Mouse (Mus musculus) embryonic fibroblast, embryonic 13.5 days (primary cell): Measurements from ENCODE around the gene Phldb1.

ENCODE experiments used
- CTCF ChIP-seq: IDR thresholded peaks from 2 replicates; pipeline ENCODE4 v1.5.1; 2011; ENCODE audit warnings: mild to moderate bottlenecking, control low read depth, low read length, moderate library complexity, borderline replicate concordance; ENCODE audit not compliant: insufficient read depth
- POLR2A ChIP-seq: IDR thresholded peaks from 2 replicates; pipeline ENCODE4 v1.6.1; 2011; ENCODE audit warnings: low read depth, mild to moderate bottlenecking, control low read depth, low read length, moderate library complexity

DNA sequence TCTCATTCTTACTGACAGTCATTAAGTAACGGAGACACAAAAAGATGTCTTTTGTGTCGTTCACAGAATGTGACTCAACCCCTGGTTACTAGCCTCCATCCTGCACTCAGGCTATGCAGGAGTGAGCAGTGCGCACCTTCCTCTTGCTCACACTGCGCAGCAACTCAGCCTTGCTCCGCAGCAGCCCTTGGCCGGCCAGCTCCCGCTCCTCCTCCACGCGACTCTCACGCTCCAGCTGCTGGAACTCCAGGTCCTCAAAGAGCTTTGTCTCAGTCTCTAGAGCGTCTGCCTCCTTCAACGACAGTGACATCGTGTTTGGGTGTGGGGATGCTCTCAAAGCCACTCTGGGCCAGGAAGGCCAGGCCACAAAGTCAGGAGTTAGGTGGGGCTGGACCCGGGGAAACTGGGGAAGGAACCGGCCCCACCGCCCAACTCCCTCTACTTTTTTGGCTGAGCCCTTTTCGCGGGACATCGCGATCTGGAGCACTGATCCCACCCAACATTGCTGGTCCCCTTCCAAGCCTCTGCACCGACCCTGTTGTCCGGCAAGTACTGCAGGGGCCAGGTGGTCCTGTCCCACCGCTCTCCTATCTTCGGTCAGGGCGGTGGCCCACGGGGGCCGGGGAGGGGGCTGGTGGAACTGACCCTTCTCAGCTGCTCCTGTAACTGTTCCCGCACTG lies 27.1 kb downstream of the Phldb1 start:
- TF ChIP-seq POLR2A (no peak), CTCF (no peak)
